Mouse (Mus musculus): ENCODE data around the gene Lctl. TPM values are rescaled to one million over a fixed set of nuclear protein-coding genes. Genes with fewer than 3 reads are reported as not detected.

Lctl gene
- not detected in 2 replicates for polyA plus RNA-seq (2012)

GRCm38 (mm10) chr9:64116876-64117275 lies at the start of gene Lctl:
Gene Lctl, plus strand, starts transcription at chr9:64117147.
- Histone ChIP-seq H3K36me3 (ENCODE audit: control insufficient read depth) (no peaks in the 10 kb centered on the region), H3K4me1 (ENCODE audit: control insufficient read depth) (peaks cover 11% of the 10 kb centered on the region), H3K4me3 (replicated peaks) (no peak within 1 kb of the TSS), H3K27me3 (ENCODE audit: control insufficient read depth) (no peaks in the 10 kb centered on the region), H3K9me3 (ENCODE audit: control insufficient read depth, low read length) (no peaks in the 10 kb centered on the region)
- TF ChIP-seq TAL1 (IDR thresholded peaks at IDR 0.05; ENCODE audit: low read length) (no peak), GATA1 (IDR thresholded peaks at IDR 0.05; ENCODE audit: low read length) (no peak)

GRCm38 (mm10) chr9:64067787-64068186 lies 49.2 kb upstream of the Lctl start:
- no peak for TF ChIP-seq TAL1 (IDR thresholded peaks at IDR 0.05; ENCODE audit: low read length)
- no peak for TF ChIP-seq GATA1 (IDR thresholded peaks at IDR 0.05; ENCODE audit: low read length)
- Histone ChIP-seq H3K4me3 (replicated peaks) (no peak overlapping the region), H3K36me3 (ENCODE audit: control insufficient read depth) (peaks cover 3% of the 10 kb centered on the region; the same call in 1 of the 2 replicates), H3K9me3 (ENCODE audit: control insufficient read depth, low read length) (no peaks in the 10 kb centered on the region), H3K27me3 (ENCODE audit: control insufficient read depth) (peaks cover 16% of the 10 kb centered on the region), H3K4me1 (ENCODE audit: control insufficient read depth) (peaks cover 86% of the 10 kb centered on the region)

- no peak overlapping the region for H3K4me3 ChIP-seq (replicated peaks)
- H3K36me3 ChIP-seq (ENCODE audit: control insufficient read depth), result peaks cover 3% of the 10 kb centered on the region; the same call in 1 of the 2 replicates
- no peaks in the 10 kb centered on the region for H3K9me3 ChIP-seq (ENCODE audit: control insufficient read depth, low read length)
- TF ChIP-seq GATA1 (IDR thresholded peaks at IDR 0.05; ENCODE audit: low read length) (no peak), TAL1 (IDR thresholded peaks at IDR 0.05; ENCODE audit: low read length) (no peak)
- H3K4me1 ChIP-seq (ENCODE audit: control insufficient read depth), result peaks cover 89% of the 10 kb centered on the region
- peaks cover 16% of the 10 kb centered on the region for H3K27me3 ChIP-seq (ENCODE audit: control insufficient read depth)
Measured at GRCm38 (mm10) chr9:64068571-64068970, 48.4 kb upstream of the Lctl start.

GRCm38 (mm10) chr9:64069131-64069530 lies 47.8 kb upstream of the Lctl start:
- Histone ChIP-seq H3K4me3 (replicated peaks) (no peak overlapping the region), H3K27me3 (ENCODE audit: control insufficient read depth) (peaks cover 16% of the 10 kb centered on the region), H3K9me3 (ENCODE audit: control insufficient read depth, low read length) (no peaks in the 10 kb centered on the region), H3K4me1 (ENCODE audit: control insufficient read depth) (peaks cover 95% of the 10 kb centered on the region), H3K36me3 (ENCODE audit: control insufficient read depth) (peaks cover 3% of the 10 kb centered on the region; the same call in 1 of the 2 replicates)
- TF ChIP-seq TAL1 (IDR thresholded peaks at IDR 0.05; ENCODE audit: low read length), result no peak
- TF ChIP-seq GATA1 (IDR thresholded peaks at IDR 0.05; ENCODE audit: low read length), result no peak

- Histone ChIP-seq H3K36me3 (ENCODE audit: control insufficient read depth) (peaks cover 3% of the 10 kb centered on the region; the same call in 1 of the 2 replicates), H3K27me3 (ENCODE audit: control insufficient read depth) (peaks cover under 1% of the 10 kb centered on the region), H3K4me1 (ENCODE audit: control insufficient read depth) (peaks cover 95% of the 10 kb centered on the region), H3K4me3 (replicated peaks) (peak overlapping the region; percentile 37), H3K9me3 (ENCODE audit: control insufficient read depth, low read length) (no peaks in the 10 kb centered on the region)
- TF ChIP-seq TAL1 (IDR thresholded peaks at IDR 0.05; ENCODE audit: low read length), result peak; percentile 77
- TF ChIP-seq GATA1 (IDR thresholded peaks at IDR 0.05; ENCODE audit: low read length), result peak; percentile 92
Measured at GRCm38 (mm10) chr9:64070674-64071073, 46.3 kb upstream of the Lctl start.

- no peaks in the 10 kb centered on the region for H3K27me3 ChIP-seq (ENCODE audit: control insufficient read depth)
- H3K9me3 ChIP-seq (ENCODE audit: control insufficient read depth, low read length), result no peaks in the 10 kb centered on the region
- H3K36me3 ChIP-seq (ENCODE audit: control insufficient read depth), result no peaks in the 10 kb centered on the region; the same call in 1 of the 2 replicates
- no peak overlapping the region for H3K4me3 ChIP-seq (replicated peaks)
- TF ChIP-seq GATA1 (IDR thresholded peaks at IDR 0.05; ENCODE audit: low read length) (no peak), TAL1 (IDR thresholded peaks at IDR 0.05; ENCODE audit: low read length) (no peak)
- H3K4me1 ChIP-seq (ENCODE audit: control insufficient read depth), result peaks cover 94% of the 10 kb centered on the region
Measured at GRCm38 (mm10) chr9:64074831-64075230, 42.1 kb upstream of the Lctl start.

GRCm38 (mm10) chr9:64076412-64076811 lies 40.5 kb upstream of the Lctl start:
- no peaks in the 10 kb centered on the region; the same call in 1 of the 2 replicates for H3K36me3 ChIP-seq (ENCODE audit: control insufficient read depth)
- TF ChIP-seq TAL1 (IDR thresholded peaks at IDR 0.05; ENCODE audit: low read length) (no peak), GATA1 (IDR thresholded peaks at IDR 0.05; ENCODE audit: low read length) (no peak)
- peaks cover 94% of the 10 kb centered on the region for H3K4me1 ChIP-seq (ENCODE audit: control insufficient read depth)
- H3K4me3 ChIP-seq (replicated peaks), result no peak overlapping the region
- H3K9me3 ChIP-seq (ENCODE audit: control insufficient read depth, low read length), result no peaks in the 10 kb centered on the region
- peaks cover 3% of the 10 kb centered on the region; the same call in 1 of the 2 replicates for H3K27me3 ChIP-seq (ENCODE audit: control insufficient read depth)

- Histone ChIP-seq H3K27me3 (ENCODE audit: control insufficient read depth) (peaks cover 7% of the 10 kb centered on the region), H3K4me1 (ENCODE audit: control insufficient read depth) (peaks cover 91% of the 10 kb centered on the region), H3K9me3 (ENCODE audit: control insufficient read depth, low read length) (no peaks in the 10 kb centered on the region), H3K36me3 (ENCODE audit: control insufficient read depth) (no peaks in the 10 kb centered on the region; the same call in 1 of the 2 replicates), H3K4me3 (replicated peaks) (peak overlapping the region; percentile 41)
- TF ChIP-seq GATA1 (IDR thresholded peaks at IDR 0.05; ENCODE audit: low read length), result no peak
- no peak for TF ChIP-seq TAL1 (IDR thresholded peaks at IDR 0.05; ENCODE audit: low read length)
Measured at GRCm38 (mm10) chr9:64078386-64078792, 38.6 kb upstream of the Lctl start.

GRCm38 (mm10) chr9:64079922-64080321 lies 37.0 kb upstream of the Lctl start:
- Histone ChIP-seq H3K4me1 (ENCODE audit: control insufficient read depth) (peaks cover 95% of the 10 kb centered on the region), H3K27me3 (ENCODE audit: control insufficient read depth) (peaks cover 7% of the 10 kb centered on the region), H3K36me3 (ENCODE audit: control insufficient read depth) (no peaks in the 10 kb centered on the region; the same call in 1 of the 2 replicates), H3K9me3 (ENCODE audit: control insufficient read depth, low read length) (no peaks in the 10 kb centered on the region), H3K4me3 (replicated peaks) (no peak overlapping the region)
- TF ChIP-seq TAL1 (IDR thresholded peaks at IDR 0.05; ENCODE audit: low read length) (no peak), GATA1 (IDR thresholded peaks at IDR 0.05; ENCODE audit: low read length) (no peak)

GRCm38 (mm10) chr9:64084231-64084630 lies 32.7 kb upstream of the Lctl start:
- H3K36me3 ChIP-seq (ENCODE audit: control insufficient read depth), result peaks cover 24% of the 10 kb centered on the region
- H3K4me3 ChIP-seq (replicated peaks), result peak overlapping the region; percentile 75
- H3K9me3 ChIP-seq (ENCODE audit: control insufficient read depth, low read length), result no peaks in the 10 kb centered on the region
- peaks cover 86% of the 10 kb centered on the region for H3K4me1 ChIP-seq (ENCODE audit: control insufficient read depth)
- peaks cover 7% of the 10 kb centered on the region for H3K27me3 ChIP-seq (ENCODE audit: control insufficient read depth)
- TF ChIP-seq GATA1 (IDR thresholded peaks at IDR 0.05; ENCODE audit: low read length) (no peak), TAL1 (IDR thresholded peaks at IDR 0.05; ENCODE audit: low read length) (no peak)

All from erythroblast, embryonic 14.5 days (primary cell).